Mouse (Mus musculus): ENCODE data around the gene Dapk3. TPM values are rescaled to one million over a fixed set of nuclear protein-coding genes. Genes with fewer than 3 reads are reported as not detected.

The Dapk3 gene
- polyA plus RNA-seq, 1 experiment from 2014 or later, result 48.9 TPM

- no peaks in the 10 kb centered on the region for H3K36me3 ChIP-seq (ENCODE audit: insufficient read depth, low read length)
- H3K9me3 ChIP-seq (ENCODE audit: low read length), result no peaks in the 10 kb centered on the region
- 13% methylated on average over 20 of the region's 20 CpGs for WGBS
- no peak overlapping the region for H3K9ac ChIP-seq (replicated peaks; ENCODE audit: low read depth)
- no peak overlapping the region for H3K27ac ChIP-seq (ENCODE audit: low read length)
- TF ChIP-seq EP300 (IDR thresholded peaks at IDR 0.05) (no peak), CTCF (IDR thresholded peaks at IDR 0.05) (no peak)
- peaks cover 24% of the 10 kb centered on the region for H3K27me3 ChIP-seq (replicated peaks; ENCODE audit: insufficient read depth, low read length)
- H3K4me2 ChIP-seq (replicated peaks; ENCODE audit: low read depth, low read length), result no peak overlapping the region
- DNase-seq (ENCODE audit: low spot score), result no peak
- no peak for ATAC-seq
- no peak overlapping the region for H3K4me3 ChIP-seq (ENCODE audit: low read depth, low read length)
- no peaks in the 10 kb centered on the region; the same call in 1 of the 2 replicates for H3K4me1 ChIP-seq (ENCODE audit: insufficient read depth, low read depth, low read length)
Observed at GRCm38 (mm10) chr10:81229735-81230437, 47.1 kb downstream of the Dapk3 start.

GRCm38 (mm10) chr10:81230438-81231332 is 47.9 kb downstream of the Dapk3 start, which contains the start of gene Atcay:
TSS of gene Atcay (minus strand) at chr10:81230833.
- Histone ChIP-seq H3K27me3 (replicated peaks; ENCODE audit: insufficient read depth, low read length) (peaks cover 24% of the 10 kb centered on the region), H3K9ac (replicated peaks; ENCODE audit: low read depth) (no peak within 1 kb of the TSS), H3K4me1 (ENCODE audit: insufficient read depth, low read depth, low read length) (no peaks in the 10 kb centered on the region; the same call in 1 of the 2 replicates), H3K27ac (ENCODE audit: low read length) (no peak within 1 kb of the TSS), H3K4me3 (ENCODE audit: low read depth, low read length) (no peak within 1 kb of the TSS), H3K9me3 (ENCODE audit: low read length) (no peaks in the 10 kb centered on the region), H3K4me2 (replicated peaks; ENCODE audit: low read depth, low read length) (no peak within 1 kb of the TSS), H3K36me3 (ENCODE audit: insufficient read depth, low read length) (no peaks in the 10 kb centered on the region)
- ATAC-seq, result no peak
- peak; percentile 48 for DNase-seq (ENCODE audit: low spot score)
- 11% methylated on average over 27 of the region's 27 CpGs for WGBS
- no peak for TF ChIP-seq EP300 (IDR thresholded peaks at IDR 0.05)
- TF ChIP-seq CTCF (IDR thresholded peaks at IDR 0.05), result peak; percentile 68

- H3K27me3 ChIP-seq (replicated peaks; ENCODE audit: insufficient read depth, low read length), result peaks cover 24% of the 10 kb centered on the region
- no peak overlapping the region for H3K9ac ChIP-seq (replicated peaks; ENCODE audit: low read depth)
- H3K4me2 ChIP-seq (replicated peaks; ENCODE audit: low read depth, low read length), result no peak overlapping the region
- no peaks in the 10 kb centered on the region for H3K36me3 ChIP-seq (ENCODE audit: insufficient read depth, low read length)
- no peak overlapping the region for H3K4me3 ChIP-seq (ENCODE audit: low read depth, low read length)
- no peak overlapping the region for H3K27ac ChIP-seq (ENCODE audit: low read length)
- no peaks in the 10 kb centered on the region for H3K9me3 ChIP-seq (ENCODE audit: low read length)
- H3K4me1 ChIP-seq (ENCODE audit: insufficient read depth, low read depth, low read length), result no peaks in the 10 kb centered on the region; the same call in 1 of the 2 replicates
- TF ChIP-seq EP300 (IDR thresholded peaks at IDR 0.05) (no peak), CTCF (IDR thresholded peaks at IDR 0.05) (no peak)
- 51% methylated on average over 7 of the region's 7 CpGs for WGBS
- DNase-seq (ENCODE audit: low spot score) (no peak), ATAC-seq (no peak)
Observed at GRCm38 (mm10) chr10:81231436-81231835, 48.6 kb downstream of the Dapk3 start.

- no peaks in the 10 kb centered on the region for H3K36me3 ChIP-seq (ENCODE audit: insufficient read depth, low read length)
- 6% methylated on average over 24 of the region's 29 CpGs for WGBS
Observed at GRCm38 (mm10) chr10:81232580-81233225, 49.9 kb downstream of the Dapk3 start, which contains the start of gene Zfr2. TSS of gene Zfr2 (plus strand) at chr10:81233155.

GRCm38 (mm10) chr10:81233226-81233585 is 50.4 kb downstream of the Dapk3 start:
- Histone ChIP-seq H3K4me1 (ENCODE audit: insufficient read depth, low read depth, low read length) (no peaks in the 10 kb centered on the region; the same call in 1 of the 2 replicates), H3K9me3 (ENCODE audit: low read length) (no peaks in the 10 kb centered on the region), H3K4me3 (ENCODE audit: low read depth, low read length) (peak overlapping the region; percentile 60), H3K27ac (ENCODE audit: low read length) (no peak overlapping the region), H3K27me3 (replicated peaks; ENCODE audit: insufficient read depth, low read length) (peaks cover 24% of the 10 kb centered on the region), H3K4me2 (replicated peaks; ENCODE audit: low read depth, low read length) (peak overlapping the region; percentile 65), H3K9ac (replicated peaks; ENCODE audit: low read depth) (peak overlapping the region; percentile 13), H3K36me3 (ENCODE audit: insufficient read depth, low read length) (no peaks in the 10 kb centered on the region)
- ATAC-seq (no peak; the same call in 1 of the 2 replicates), DNase-seq (ENCODE audit: low spot score) (no peak)
- under 1% methylated on average over 18 of the region's 28 CpGs for WGBS
- TF ChIP-seq EP300 (IDR thresholded peaks at IDR 0.05), result no peak
- no peak for TF ChIP-seq CTCF (IDR thresholded peaks at IDR 0.05)

More at GRCm38 (mm10) chr10:81232580-81233225, 49.9 kb downstream of the Dapk3 start, which contains the start of gene Zfr2:
- ATAC-seq, result peak; percentile 96
- Histone ChIP-seq H3K9ac (replicated peaks; ENCODE audit: low read depth) (peak within 1 kb of the TSS; percentile 13), H3K27me3 (replicated peaks; ENCODE audit: insufficient read depth, low read length) (peaks cover 24% of the 10 kb centered on the region), H3K4me2 (replicated peaks; ENCODE audit: low read depth, low read length) (peak within 1 kb of the TSS; percentile 65), H3K9me3 (ENCODE audit: low read length) (no peaks in the 10 kb centered on the region), H3K4me3 (ENCODE audit: low read depth, low read length) (peak within 1 kb of the TSS; percentile 60), H3K4me1 (ENCODE audit: insufficient read depth, low read depth, low read length) (no peaks in the 10 kb centered on the region; the same call in 1 of the 2 replicates), H3K27ac (ENCODE audit: low read length) (no peak within 1 kb of the TSS)
- DNase-seq (ENCODE audit: low spot score), result peak; percentile 93
- TF ChIP-seq CTCF (IDR thresholded peaks at IDR 0.05) (no peak), EP300 (IDR thresholded peaks at IDR 0.05) (no peak)

All from lung, postnatal 0 days (tissue).